Mouse (Mus musculus) hindbrain, postnatal 0 days (tissue): Measurements from ENCODE around the gene Hsd17b13. TPM values are rescaled to one million over a fixed set of nuclear protein-coding genes. Genes with fewer than 3 reads are reported as not detected.
"Not testable (repeated sequence)": the region's sequence is repeated elsewhere in the genome, so short reads cannot be mapped to it uniquely, and the experiment has no call there.

Source experiments
- ATAC-seq: fragments of 200-750 bp; cut with Nextera tagmentation; 2 replicates; pipeline ENCODE4 v1.8.0; 2017; ENCODE audit warnings: mild to moderate bottlenecking, moderate TSS enrichment, moderate library complexity
- DNase-seq: peaks from one replicate; pipeline ENCODE4 v3.0.0-alpha.2; 2015; ENCODE audit warnings: low spot score
- H3K27ac ChIP-seq: fragments of 300-500 bp; sonication (generic); 2 replicates; pipeline ENCODE4 v1.5.1; 2014; ENCODE audit warnings: mild to moderate bottlenecking
- H3K27me3 ChIP-seq: fragments of 300-500 bp; sonication (generic); 2 replicates; pipeline ENCODE4 v1.6.1; 2014; ENCODE audit warnings: low read length, mixed read lengths; ENCODE audit not compliant: insufficient read depth
- H3K36me3 ChIP-seq: fragments of 300-500 bp; sonication (generic); 2 replicates; pipeline ENCODE4 v1.6.1; 2014; ENCODE audit warnings: low read length, mixed read lengths; ENCODE audit not compliant: insufficient read depth
- H3K4me1 ChIP-seq: fragments of 300-500 bp; sonication (generic); 2 replicates; pipeline ENCODE4 v1.6.1; 2014; ENCODE audit warnings: antibody characterized with exemption, low read length, mixed read lengths; ENCODE audit not compliant: insufficient read depth
- H3K4me2 ChIP-seq: fragments of 300-500 bp; sonication (generic); 2 replicates; pipeline ENCODE4 v1.6.1; 2014; ENCODE audit warnings: low read depth, mild to moderate bottlenecking, low read length, moderate library complexity, mixed read lengths
- H3K4me3 ChIP-seq: fragments of 300-500 bp; sonication (generic); 2 replicates; pipeline ENCODE4 v1.5.1; 2014; ENCODE audit warnings: low read length
- H3K9ac ChIP-seq: fragments of 300-500 bp; sonication (generic); replicated peaks from 2 replicates; pipeline ENCODE4 v1.6.1; 2014; ENCODE audit warnings: mild to moderate bottlenecking, low read length, moderate library complexity, mixed read lengths
- H3K9me3 ChIP-seq: fragments of 300-500 bp; sonication (generic); 2 replicates; pipeline ENCODE4 v1.6.1; 2016; ENCODE audit warnings: low read length, mixed read lengths
- CTCF ChIP-seq: IDR thresholded peaks from 2 replicates; pipeline ENCODE4 v1.5.1; 2016; ENCODE audit warnings: antibody characterized with exemption, control low read depth, low read depth
- WGBS: fragments of 180-500 bp; shearing (Covaris S2); extraction: QIAGEN DNeasy Blood & Tissue Kit; methylation state at CpG from one replicate; pipeline ENCODE4 v1.1.7; 2014; 5-methylcytosine and 5-hydroxymethylcytosine counted together
- polyA plus RNA-seq: library from polyadenylated mRNA; unstranded; fragments of >200 nt; fragmentation: Nextera tagmentation; extraction: Ambion mirVana; gene quantifications from 2 replicates; pipeline ENCODE4 v1.2.1, GENCODE M21; 2015
- total RNA-seq: library from RNA; depleted of rRNA; stranded (reverse); fragments of >200 nt; gene quantifications from 2 replicates; pipeline ENCODE4 v1.2.3, GENCODE M21; 2014; rRNA removed

Hsd17b13 gene
- total RNA-seq (not detected in 2 replicates), polyA plus RNA-seq (not detected in 2 replicates)

DNA sequence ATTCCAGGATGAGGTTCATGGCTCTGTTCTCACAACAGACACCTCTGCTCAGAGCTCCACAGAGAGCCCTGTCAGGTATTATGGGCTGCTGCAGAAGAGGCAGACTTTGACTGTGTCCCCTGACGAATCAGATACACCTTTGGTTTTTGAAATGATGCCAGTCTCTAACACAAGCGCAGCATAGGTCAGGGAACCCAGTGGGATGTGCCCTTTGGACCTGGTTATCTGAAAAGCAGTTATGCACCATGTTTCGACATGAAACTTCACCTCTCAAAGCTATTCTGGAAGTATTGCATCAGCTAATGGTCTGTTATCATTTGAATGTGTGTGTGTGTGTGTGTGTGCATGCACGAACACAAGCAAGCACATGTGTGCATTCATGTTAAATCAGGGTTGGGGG is at the start of gene Hsd17b13:
Gene Hsd17b13 (minus strand): TSS at position 114 of the 400 bp plus-strand sequence.
- no peak within 1 kb of the TSS for H3K9ac ChIP-seq
- ATAC-seq (no peak), DNase-seq (no peak)
- TF ChIP-seq CTCF, result no peak
- H3K27ac ChIP-seq, result no peak within 1 kb of the TSS
- WGBS, result 82% methylated on average over 4 of the region's 4 CpGs
- H3K9me3 ChIP-seq, result no peaks in the 10 kb centered on the region
- H3K4me1 ChIP-seq, result no peaks in the 10 kb centered on the region
- no peaks in the 10 kb centered on the region for H3K36me3 ChIP-seq
- H3K27me3 ChIP-seq, result no peaks in the 10 kb centered on the region
- no peak within 1 kb of the TSS for H3K4me2 ChIP-seq
- H3K4me3 ChIP-seq, result no peak within 1 kb of the TSS

DNA sequence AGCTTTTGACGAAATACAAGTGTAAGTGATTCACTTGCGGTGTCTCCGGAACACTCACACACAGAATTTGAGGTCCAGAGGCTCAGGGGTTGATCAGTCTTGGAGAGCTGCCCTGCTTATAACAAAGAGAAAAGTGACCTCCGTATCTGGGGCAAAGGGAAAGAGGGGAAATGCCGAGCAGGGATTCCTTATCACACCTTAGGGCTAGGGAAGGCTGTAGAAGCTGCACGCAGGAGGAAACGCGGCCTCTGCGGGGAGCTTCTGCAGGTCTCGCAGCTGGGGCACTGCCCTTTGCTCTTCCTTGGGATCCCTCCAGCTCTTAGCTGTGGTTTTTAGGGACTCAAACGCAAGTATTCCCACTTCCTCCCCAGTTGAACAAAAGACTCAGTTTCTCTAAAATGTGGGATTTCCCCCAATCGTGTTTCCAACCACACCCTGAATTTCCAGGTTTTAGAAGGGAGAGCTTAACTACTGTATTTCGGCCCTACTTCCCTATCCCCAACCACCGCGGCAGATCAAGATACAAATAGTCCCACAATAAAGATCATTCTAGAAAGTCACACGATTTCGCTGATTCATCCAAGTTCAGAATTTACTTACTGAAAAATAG is 48.1 kb upstream of the Hsd17b13 start:
- DNase-seq, result no peak
- Histone ChIP-seq H3K4me3 (no peak overlapping the region), H3K9me3 (no peaks in the 10 kb centered on the region), H3K36me3 (no peaks in the 10 kb centered on the region), H3K4me1 (peaks cover 8% of the 10 kb centered on the region), H3K9ac (no peak overlapping the region), H3K4me2 (0 out of 2 replicates have a peak overlapping the region, but pooled peaks have one; percentile 10), H3K27me3 (no peaks in the 10 kb centered on the region), H3K27ac (no peak overlapping the region)
- no peak for TF ChIP-seq CTCF
- WGBS, result 50% methylated on average over 17 of the region's 17 CpGs
- ATAC-seq, result no peak

DNA sequence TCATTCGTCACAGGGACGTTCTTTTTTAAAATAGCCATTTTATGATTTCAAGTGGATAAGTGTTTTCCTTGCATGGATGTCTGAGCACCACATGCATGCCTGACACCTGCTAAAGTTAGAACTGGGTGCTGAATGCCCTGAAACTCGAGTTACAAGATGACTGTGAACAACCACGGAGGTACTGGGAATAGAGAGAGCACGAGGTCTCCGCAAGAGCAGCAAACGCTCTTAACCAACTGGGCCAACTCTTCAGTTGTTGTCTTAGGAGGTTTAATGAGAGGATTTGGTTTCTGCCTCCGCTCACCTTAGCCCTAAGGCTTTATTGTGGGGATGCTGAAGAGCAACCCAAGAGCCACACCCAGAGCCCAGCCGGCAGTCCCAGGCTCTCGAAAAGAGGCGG is 47.6 kb upstream of the Hsd17b13 start:
- H3K9ac ChIP-seq, result no peak overlapping the region
- H3K27me3 ChIP-seq, result no peaks in the 10 kb centered on the region
- H3K36me3 ChIP-seq, result no peaks in the 10 kb centered on the region
- H3K4me3 ChIP-seq, result no peak overlapping the region
- peaks cover 8% of the 10 kb centered on the region for H3K4me1 ChIP-seq
- ATAC-seq (no peak), DNase-seq (no peak)
- WGBS, result 76% methylated on average over 11 of the region's 11 CpGs
- H3K4me2 ChIP-seq, result no peak overlapping the region
- TF ChIP-seq CTCF, result no peak
- H3K9me3 ChIP-seq, result no peaks in the 10 kb centered on the region
- no peak overlapping the region for H3K27ac ChIP-seq

DNA sequence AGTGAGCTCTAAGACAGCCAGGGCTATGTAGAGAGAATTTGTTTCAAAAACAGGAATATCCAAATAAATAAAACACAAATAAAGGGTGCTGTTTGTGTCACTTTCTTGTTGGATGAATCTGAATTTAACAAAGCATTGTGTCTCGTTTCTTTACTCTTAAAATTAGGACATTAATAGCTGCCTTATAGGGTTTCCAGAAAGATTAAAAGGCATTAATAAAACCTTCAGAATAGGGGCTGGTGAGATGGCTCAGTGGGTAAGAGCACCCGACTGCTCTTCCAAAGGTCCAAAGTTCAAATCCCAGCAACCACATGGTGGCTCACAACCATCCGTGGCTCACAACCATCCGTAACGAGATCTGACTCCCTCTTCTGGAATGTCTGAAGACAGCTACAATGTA is 47.0 kb upstream of the Hsd17b13 start:
- not testable (repeated sequence) for H3K4me3 ChIP-seq, DNase-seq, H3K4me2 ChIP-seq, H3K9me3 ChIP-seq, H3K4me1 ChIP-seq, H3K9ac ChIP-seq, H3K36me3 ChIP-seq, H3K27me3 ChIP-seq, H3K27ac ChIP-seq, ATAC-seq
- WGBS, result 76% methylated on average over 5 of the region's 5 CpGs

DNA sequence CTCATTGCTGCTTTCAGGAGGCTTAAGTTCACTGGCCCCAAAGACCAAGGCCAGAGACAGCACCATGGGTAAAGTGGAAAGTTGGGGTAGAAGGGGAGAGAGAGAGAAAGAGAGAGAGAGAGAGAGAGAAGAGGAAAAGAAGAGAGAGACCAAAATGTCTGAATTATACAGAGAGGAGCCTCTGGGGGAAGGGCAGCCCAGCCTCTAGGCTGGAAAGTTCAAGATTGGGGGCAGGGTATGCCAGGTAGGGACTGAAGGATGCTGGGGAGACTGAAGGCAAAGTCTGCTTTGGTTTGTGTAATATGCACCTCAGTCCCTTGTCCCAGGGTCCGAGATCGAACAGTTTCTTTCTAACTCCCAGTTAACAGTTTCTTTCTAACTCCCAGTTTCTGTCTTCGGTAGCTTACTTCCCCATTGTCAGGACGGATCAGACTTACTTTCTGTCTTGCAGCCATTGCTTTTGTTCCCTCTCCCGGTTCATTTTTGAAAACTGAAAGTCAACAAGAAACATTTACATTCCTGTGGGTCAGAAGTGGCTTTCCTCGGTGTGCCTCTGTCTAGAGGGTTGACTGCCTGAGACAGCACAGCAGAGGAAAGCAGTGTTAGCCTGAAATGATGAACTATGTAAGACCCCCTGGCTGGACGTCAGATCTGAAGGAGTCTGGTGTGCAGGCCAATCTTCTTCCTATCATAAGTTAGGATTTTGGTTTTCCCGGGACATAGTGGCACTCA is 46.2 kb upstream of the Hsd17b13 start:
- DNase-seq (no peak), ATAC-seq (no peak)
- H3K27ac ChIP-seq, result no peak overlapping the region
- H3K27me3 ChIP-seq, result no peaks in the 10 kb centered on the region
- no peaks in the 10 kb centered on the region for H3K9me3 ChIP-seq
- no peak overlapping the region for H3K4me2 ChIP-seq
- H3K4me3 ChIP-seq, result no peak overlapping the region
- no peak overlapping the region for H3K9ac ChIP-seq
- TF ChIP-seq CTCF, result no peak
- peaks cover 8% of the 10 kb centered on the region for H3K4me1 ChIP-seq
- no peaks in the 10 kb centered on the region for H3K36me3 ChIP-seq
- 76% methylated on average over 8 of the region's 8 CpGs for WGBS

DNA sequence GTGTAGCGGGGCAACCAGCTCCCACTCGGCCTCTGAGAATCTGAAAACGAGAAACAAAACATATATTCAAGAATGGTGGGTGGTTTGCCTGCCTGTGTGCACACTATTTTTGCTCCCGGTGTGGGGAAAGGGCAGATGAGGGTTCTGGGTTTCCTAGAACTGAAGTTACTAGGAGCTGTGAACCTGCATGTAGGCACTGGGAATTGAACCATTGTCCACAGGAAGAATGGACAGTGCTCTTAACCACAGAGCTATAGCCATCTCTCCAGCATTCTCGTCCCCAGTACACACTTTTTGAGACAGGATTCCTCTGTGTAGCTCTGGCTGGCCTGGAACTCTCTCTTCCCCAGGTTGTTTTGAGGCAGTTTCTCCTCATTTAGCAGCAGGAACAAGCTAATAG is 45.3 kb upstream of the Hsd17b13 start:
- peak overlapping the region; percentile 54 for H3K4me3 ChIP-seq
- no peak for ATAC-seq
- H3K36me3 ChIP-seq, result no peaks in the 10 kb centered on the region
- no peak for DNase-seq
- H3K9ac ChIP-seq, result peak overlapping the region; percentile 70
- peaks cover 8% of the 10 kb centered on the region for H3K4me1 ChIP-seq
- H3K27me3 ChIP-seq, result no peaks in the 10 kb centered on the region
- no peak for TF ChIP-seq CTCF
- H3K4me2 ChIP-seq, result peak overlapping the region; percentile 91
- no peak overlapping the region for H3K27ac ChIP-seq
- no peaks in the 10 kb centered on the region for H3K9me3 ChIP-seq
- WGBS, result 33% methylated on average over 5 of the region's 5 CpGs
